Mouse (Mus musculus) lung, embryonic 15.5 days (tissue): ENCODE measurements around the gene Sugt1. TPM values are rescaled to one million over a fixed set of nuclear protein-coding genes. Genes with fewer than 3 reads are reported as not detected.

ENCODE experiments used
- ATAC-seq: fragments of 200-750 bp; cut with Nextera tagmentation; 2 replicates; pipeline ENCODE4 v1.8.0; 2017; ENCODE audit warnings: moderate number of reproducible peaks, borderline replicate concordance; ENCODE audit not compliant: low FRiP score, low TSS enrichment; ENCODE audit errors: extremely low read depth
- H3K27ac ChIP-seq: fragments of 300-500 bp; sonication (generic); 2 replicates; pipeline ENCODE4 v1.5.1; 2015; ENCODE audit warnings: moderate library complexity, mild to moderate bottlenecking, inconsistent platforms
- H3K27me3 ChIP-seq: fragments of 300-500 bp; sonication (generic); 2 replicates; pipeline ENCODE4 v1.6.1; 2015; ENCODE audit warnings: inconsistent platforms
- H3K36me3 ChIP-seq: fragments of 300-500 bp; sonication (generic); 2 replicates; pipeline ENCODE4 v1.6.1; 2015; ENCODE audit warnings: inconsistent platforms
- H3K4me1 ChIP-seq: fragments of 300-500 bp; sonication (generic); 2 replicates; pipeline ENCODE4 v1.6.1; 2015; ENCODE audit warnings: inconsistent platforms
- H3K4me2 ChIP-seq: fragments of 300-500 bp; sonication (generic); 2 replicates; pipeline ENCODE4 v1.6.1; 2015; ENCODE audit warnings: inconsistent platforms, mild to moderate bottlenecking, moderate library complexity
- H3K4me3 ChIP-seq: fragments of 300-500 bp; sonication (generic); 2 replicates; pipeline ENCODE4 v1.5.1; 2015; ENCODE audit warnings: mild to moderate bottlenecking, inconsistent platforms
- H3K9ac ChIP-seq: fragments of 300-500 bp; sonication (generic); 2 replicates; pipeline ENCODE4 v1.6.1; 2015; ENCODE audit warnings: inconsistent platforms
- H3K9me3 ChIP-seq: fragments of 300-500 bp; sonication (generic); 2 replicates; pipeline ENCODE4 v1.6.1; 2016; ENCODE audit warnings: inconsistent platforms
- WGBS: fragments of 180-500 bp; shearing (Covaris S2); methylation state at CpG from one replicate; pipeline ENCODE4 v1.1.7; 2015; 5-methylcytosine and 5-hydroxymethylcytosine counted together
- polyA plus RNA-seq: library from polyadenylated mRNA; unstranded; fragments of >200 nt; fragmentation: Nextera tagmentation; extraction: Ambion mirVana; gene quantifications from 2 replicates; pipeline ENCODE4 v1.2.1, GENCODE M21; 2015

Gene Sugt1
- polyA plus RNA-seq, 1 experiment from 2014 or later, result 127 TPM

DNA sequence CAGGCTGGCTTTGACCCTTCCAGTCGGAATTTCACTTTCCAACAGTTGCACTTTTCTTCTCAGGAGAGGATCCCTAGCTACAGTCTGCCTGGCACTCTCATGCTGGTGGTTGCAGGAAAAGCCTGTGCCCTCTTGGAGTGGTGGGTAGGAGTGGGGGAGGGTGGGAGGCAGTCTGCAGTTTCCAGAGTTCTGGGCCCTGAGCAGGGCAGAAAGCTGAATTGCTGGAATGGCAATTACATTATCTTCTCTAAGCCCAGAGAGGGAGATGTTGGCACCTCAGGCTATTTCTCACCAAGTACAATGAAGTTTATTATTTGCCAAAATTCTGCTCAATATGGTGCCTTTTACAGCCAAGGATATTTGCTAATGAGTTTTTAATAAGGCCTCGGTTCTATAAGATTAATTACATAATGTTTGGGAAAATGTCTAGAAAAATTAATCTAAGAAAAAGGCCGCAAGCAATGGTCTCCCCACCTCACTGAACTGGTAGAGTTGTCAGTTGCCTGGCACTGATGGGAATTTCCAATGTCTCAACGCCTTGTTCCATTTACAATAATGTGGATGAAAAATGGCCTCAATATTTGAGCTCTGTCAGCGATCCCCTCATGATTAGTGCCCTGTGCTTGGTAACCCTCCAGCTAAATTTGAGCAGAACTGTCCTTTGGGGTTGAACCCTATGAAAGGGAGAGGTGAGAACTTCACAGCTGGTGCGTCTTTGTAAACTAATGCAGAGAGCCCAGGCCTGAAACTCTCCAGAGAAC, 71.4 kb downstream of the Sugt1 start:
- Histone ChIP-seq H3K27me3 (no peaks in the 10 kb centered on the region), H3K36me3 (no peaks in the 10 kb centered on the region), H3K9ac (no peak overlapping the region), H3K9me3 (no peaks in the 10 kb centered on the region), H3K4me1 (0 out of 2 replicates have a peak, but pooled peaks cover 3% of the 10 kb centered on the region), H3K27ac (no peak overlapping the region), H3K4me3 (no peak overlapping the region), H3K4me2 (no peak overlapping the region)
- no peak for ATAC-seq
- 76% methylated on average over 6 of the region's 6 CpGs for WGBS

DNA sequence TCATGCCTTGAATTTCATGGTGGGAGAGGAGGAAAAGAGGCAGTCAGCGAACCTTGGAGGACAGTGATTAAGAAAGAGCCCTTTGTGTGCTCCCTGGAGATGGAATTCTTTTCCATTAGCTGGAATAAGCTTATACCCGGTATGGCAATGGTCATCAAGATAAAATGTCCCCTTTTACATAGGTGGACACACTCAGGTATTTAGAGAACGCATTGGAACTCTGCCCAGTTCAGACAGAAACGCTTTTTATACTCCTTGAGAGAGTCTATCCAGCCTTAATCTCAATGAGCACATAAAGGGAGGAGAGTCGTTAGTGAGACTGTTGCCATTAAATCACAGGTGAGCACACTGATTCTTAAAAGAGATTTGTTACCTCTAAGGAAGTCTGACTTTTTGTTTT, 73.0 kb downstream of the Sugt1 start:
- Histone ChIP-seq H3K27me3 (no peaks in the 10 kb centered on the region), H3K9me3 (no peaks in the 10 kb centered on the region), H3K4me2 (peak overlapping the region; percentile 56), H3K4me1 (0 out of 2 replicates have a peak, but pooled peaks cover 3% of the 10 kb centered on the region), H3K36me3 (no peaks in the 10 kb centered on the region), H3K9ac (no peak overlapping the region), H3K27ac (peak overlapping the region; percentile 72), H3K4me3 (no peak overlapping the region)
- ATAC-seq, result peak; percentile 78; the same call in 1 of the 2 replicates
- 39% methylated on average over 5 of the region's 5 CpGs for WGBS

DNA sequence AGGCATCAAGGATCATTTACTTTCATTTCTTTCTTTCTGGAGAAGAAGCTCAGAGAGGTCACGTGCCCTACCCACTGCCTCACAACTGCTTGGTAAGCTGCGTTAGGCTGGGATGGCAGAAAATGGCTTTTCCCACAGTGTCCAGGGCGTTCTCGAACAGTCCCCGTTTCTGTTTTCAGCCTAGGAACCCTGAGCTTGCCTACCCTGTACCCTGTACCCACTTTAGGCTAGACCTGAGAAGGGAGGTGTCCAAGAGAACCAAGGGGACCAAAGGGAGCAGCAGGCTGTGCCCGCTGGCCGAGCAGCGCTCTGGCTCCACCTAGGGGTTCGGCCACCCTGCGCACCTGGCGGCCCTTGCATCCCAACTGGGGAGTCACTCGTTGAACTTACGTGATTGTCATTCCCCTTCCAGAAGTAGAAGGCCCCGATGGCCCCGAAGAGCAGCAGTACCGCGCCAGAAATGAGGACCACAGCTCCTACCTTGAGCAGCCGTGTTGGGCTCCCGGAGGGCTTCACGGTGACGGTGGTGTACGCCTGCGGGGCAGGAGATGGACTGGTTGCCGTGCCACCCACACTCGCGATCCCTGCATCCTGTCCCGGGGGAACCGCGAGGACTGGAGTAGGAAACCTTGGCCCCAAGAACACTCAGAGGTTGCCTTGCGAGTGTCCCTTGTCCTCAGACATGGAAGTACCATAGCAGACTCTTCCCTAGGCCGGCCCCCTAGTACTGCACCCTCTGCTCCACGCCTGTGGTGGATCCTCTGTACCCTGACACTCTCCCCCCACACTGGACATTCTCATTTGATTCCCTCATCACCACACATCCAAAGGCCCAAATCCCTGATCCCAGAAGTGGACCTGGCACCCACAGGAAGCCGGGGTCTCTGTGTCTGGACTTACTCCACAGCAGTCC, 73.8 kb downstream of the Sugt1 start:
- H3K4me1 ChIP-seq, result 0 out of 2 replicates have a peak, but pooled peaks cover 3% of the 10 kb centered on the region
- no peaks in the 10 kb centered on the region for H3K27me3 ChIP-seq
- ATAC-seq, result peak; percentile 79
- WGBS, result 15% methylated on average over 33 of the region's 33 CpGs
- no peaks in the 10 kb centered on the region for H3K36me3 ChIP-seq
- peak overlapping the region; percentile 72 for H3K27ac ChIP-seq
- no peaks in the 10 kb centered on the region for H3K9me3 ChIP-seq
- peak overlapping the region; percentile 56 for H3K4me2 ChIP-seq
- peak overlapping the region; percentile 32 for H3K4me3 ChIP-seq
- no peak overlapping the region for H3K9ac ChIP-seq

DNA sequence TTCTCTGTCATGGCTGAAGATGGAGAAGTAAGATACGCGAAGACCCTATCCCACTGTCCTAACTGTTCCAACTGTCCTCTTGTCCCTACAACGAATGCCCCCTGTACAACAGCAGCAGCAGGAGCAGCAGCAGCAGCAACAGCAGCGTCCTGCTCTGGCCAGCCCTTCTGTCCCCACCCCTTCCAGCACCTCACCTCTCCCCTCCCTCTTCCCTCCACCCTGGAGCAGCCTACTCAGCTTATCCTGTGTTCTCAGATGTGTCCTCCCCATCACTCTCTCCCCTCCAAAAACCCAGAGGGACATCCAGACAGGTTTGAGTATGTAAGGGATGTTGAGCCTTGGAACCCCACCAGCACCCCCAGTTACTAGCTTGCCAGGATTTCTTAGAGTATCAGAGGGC, 74.5 kb downstream of the Sugt1 start, which contains the start of gene Cnmd:
Gene Cnmd (minus strand): TSS at position 170 of the 400 bp plus-strand sequence.
- H3K27ac ChIP-seq, result peak within 1 kb of the TSS; percentile 72
- peak within 1 kb of the TSS; percentile 32 for H3K4me3 ChIP-seq
- H3K9me3 ChIP-seq, result no peaks in the 10 kb centered on the region
- peak within 1 kb of the TSS; percentile 56 for H3K4me2 ChIP-seq
- H3K4me1 ChIP-seq, result 0 out of 2 replicates have a peak, but pooled peaks cover 3% of the 10 kb centered on the region
- ATAC-seq, result no peak
- no peak within 1 kb of the TSS for H3K9ac ChIP-seq
- no peaks in the 10 kb centered on the region for H3K36me3 ChIP-seq
- WGBS, result 65% methylated on average over 4 of the region's 4 CpGs
- H3K27me3 ChIP-seq, result no peaks in the 10 kb centered on the region

DNA sequence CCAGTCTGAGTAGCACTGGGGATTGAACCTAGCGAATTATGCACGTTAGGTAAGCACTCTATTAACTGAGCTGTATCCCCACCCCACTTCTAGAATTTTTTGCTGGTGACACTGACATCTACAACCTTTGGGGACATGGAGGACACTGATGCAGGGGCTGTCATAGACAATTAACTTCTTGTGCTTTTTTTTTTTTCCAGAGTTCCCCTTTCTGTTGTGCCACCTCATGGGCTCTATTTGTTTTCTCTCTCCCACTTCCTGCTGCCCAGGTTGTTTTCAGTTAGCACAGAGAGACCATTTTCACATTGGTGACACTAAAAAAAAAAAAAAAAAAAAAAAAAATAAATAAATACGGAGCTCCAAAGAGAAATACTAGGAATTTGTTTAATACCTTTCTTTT, 83.5 kb downstream of the Sugt1 start:
- no peaks in the 10 kb centered on the region for H3K4me1 ChIP-seq
- WGBS, result 90% methylated on average over 3 of the region's 3 CpGs
- no peak overlapping the region for H3K27ac ChIP-seq
- H3K36me3 ChIP-seq, result no peaks in the 10 kb centered on the region
- no peaks in the 10 kb centered on the region for H3K27me3 ChIP-seq
- H3K9ac ChIP-seq, result no peak overlapping the region
- H3K4me2 ChIP-seq, result no peak overlapping the region
- no peaks in the 10 kb centered on the region for H3K9me3 ChIP-seq
- no peak for ATAC-seq
- no peak overlapping the region for H3K4me3 ChIP-seq

DNA sequence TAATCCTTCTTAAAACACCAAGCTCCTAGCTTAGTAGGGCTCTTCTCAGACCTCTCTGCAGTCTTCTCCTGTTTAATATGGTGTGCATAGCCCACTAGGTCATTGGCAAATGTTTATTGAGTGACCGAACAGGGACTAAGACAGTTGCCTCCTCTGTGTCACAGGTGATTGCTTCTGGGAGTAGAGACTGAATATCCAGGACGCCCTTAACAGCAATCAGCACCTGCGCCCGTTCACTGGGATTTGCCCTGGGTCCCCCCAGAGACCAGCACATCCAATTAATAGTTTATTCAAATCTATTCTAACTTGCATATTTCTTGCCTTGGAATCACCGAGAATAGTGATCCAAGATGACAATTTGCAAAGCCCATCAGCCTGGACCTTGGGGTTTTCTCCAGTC, 85.1 kb downstream of the Sugt1 start:
- WGBS, result 78% methylated on average over 5 of the region's 5 CpGs
- peaks cover 7% of the 10 kb centered on the region; the same call in 1 of the 2 replicates for H3K4me1 ChIP-seq

DNA sequence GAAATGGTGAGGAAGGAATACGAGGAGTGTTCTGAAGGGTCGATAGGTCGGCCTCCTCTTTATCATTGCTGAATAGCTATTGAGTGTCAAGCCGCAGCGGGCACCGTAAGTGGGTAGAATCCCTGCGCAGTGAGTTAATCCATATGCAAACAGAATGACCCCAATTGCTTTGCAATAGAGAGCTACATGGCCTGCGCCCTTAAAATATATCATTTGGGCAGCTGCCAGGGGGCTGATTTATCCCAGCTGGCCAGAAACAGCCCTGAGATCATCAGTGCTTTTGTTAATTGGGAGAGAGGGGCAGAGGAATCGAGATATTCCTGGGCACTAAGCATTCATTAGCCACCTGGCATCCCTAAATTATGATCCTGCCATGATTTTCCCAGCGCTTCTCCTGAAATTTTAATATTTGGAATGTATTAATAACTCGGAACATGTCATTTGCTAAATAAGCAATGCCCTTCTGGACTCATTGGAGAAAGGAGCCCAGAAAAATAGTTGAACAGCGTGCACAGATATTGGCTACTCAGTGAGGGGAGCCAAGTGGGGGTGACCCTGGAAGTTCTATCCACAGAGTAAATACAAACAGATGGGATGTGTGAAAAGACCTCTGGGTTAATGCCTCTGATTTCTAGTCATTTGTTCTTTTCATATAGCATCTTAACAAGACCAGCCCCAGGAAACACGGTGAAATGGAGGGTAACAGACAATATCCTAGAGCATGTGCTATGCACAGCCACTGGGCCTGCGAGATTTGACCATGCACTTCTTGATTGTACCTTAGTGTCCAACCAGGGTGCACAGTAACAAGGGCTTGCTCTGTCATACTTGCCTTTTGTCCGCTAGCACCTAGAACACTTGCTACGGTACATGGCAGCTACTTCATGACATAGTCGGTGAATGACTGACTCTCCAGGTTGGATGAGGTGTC, 85.9 kb downstream of the Sugt1 start:
- no peak for ATAC-seq
- H3K27me3 ChIP-seq, result no peaks in the 10 kb centered on the region
- no peak overlapping the region for H3K4me2 ChIP-seq
- H3K36me3 ChIP-seq, result no peaks in the 10 kb centered on the region
- H3K4me1 ChIP-seq, result peaks cover 10% of the 10 kb centered on the region; the same call in 1 of the 2 replicates
- H3K4me3 ChIP-seq, result no peak overlapping the region
- no peak overlapping the region for H3K27ac ChIP-seq
- H3K9me3 ChIP-seq, result no peaks in the 10 kb centered on the region
- H3K9ac ChIP-seq, result no peak overlapping the region
- 63% methylated on average over 17 of the region's 17 CpGs for WGBS

More for the DNA sequence above, 85.1 kb downstream of the Sugt1 start:
- no peaks in the 10 kb centered on the region for H3K9me3 ChIP-seq
- no peaks in the 10 kb centered on the region for H3K27me3 ChIP-seq
- H3K9ac ChIP-seq, result no peak overlapping the region
- H3K36me3 ChIP-seq, result no peaks in the 10 kb centered on the region
- H3K4me2 ChIP-seq, result no peak overlapping the region
- H3K4me3 ChIP-seq, result no peak overlapping the region
- no peak for ATAC-seq
- H3K27ac ChIP-seq, result no peak overlapping the region

DNA sequence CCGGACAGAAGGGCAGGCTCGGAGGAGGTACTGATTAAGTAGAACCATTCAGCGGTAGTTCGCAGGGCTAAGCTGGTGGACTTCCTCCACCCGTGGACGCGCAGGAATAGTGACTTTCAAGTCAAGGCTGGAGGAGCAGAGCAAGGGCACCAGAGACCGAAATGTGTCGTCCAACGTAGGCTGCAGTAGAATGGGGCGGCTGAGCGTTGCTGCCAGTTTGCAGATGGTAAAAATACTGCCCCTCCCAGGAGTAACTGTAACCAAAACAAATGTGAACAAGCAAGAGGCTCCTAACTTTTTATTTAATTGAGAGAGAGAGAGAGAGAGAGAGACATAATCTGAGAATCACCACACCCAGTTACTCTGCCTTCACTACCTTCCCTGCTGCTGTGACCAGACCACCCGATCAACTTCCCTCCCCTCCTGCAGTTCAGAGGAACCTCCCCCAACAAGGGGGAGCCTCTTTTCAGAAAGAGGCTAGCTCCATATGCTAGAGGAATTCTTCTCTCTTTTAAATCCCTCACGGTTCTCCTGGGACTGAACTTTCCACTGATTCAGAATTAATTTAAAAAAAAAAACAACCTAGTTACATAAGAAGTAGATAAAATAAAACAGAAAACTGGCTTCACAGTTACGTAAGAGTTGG, 89.7 kb downstream of the Sugt1 start:
- no peak overlapping the region for H3K4me3 ChIP-seq
- no peaks in the 10 kb centered on the region for H3K27me3 ChIP-seq
- peaks cover 10% of the 10 kb centered on the region; the same call in 1 of the 2 replicates for H3K4me1 ChIP-seq
- no peak for ATAC-seq
- peak overlapping the region; percentile 20; the same call in 1 of the 2 replicates for H3K4me2 ChIP-seq
- WGBS, result 46% methylated on average over 15 of the region's 15 CpGs
- H3K9ac ChIP-seq, result no peak overlapping the region
- H3K9me3 ChIP-seq, result no peaks in the 10 kb centered on the region
- H3K36me3 ChIP-seq, result no peaks in the 10 kb centered on the region
- no peak overlapping the region for H3K27ac ChIP-seq

DNA sequence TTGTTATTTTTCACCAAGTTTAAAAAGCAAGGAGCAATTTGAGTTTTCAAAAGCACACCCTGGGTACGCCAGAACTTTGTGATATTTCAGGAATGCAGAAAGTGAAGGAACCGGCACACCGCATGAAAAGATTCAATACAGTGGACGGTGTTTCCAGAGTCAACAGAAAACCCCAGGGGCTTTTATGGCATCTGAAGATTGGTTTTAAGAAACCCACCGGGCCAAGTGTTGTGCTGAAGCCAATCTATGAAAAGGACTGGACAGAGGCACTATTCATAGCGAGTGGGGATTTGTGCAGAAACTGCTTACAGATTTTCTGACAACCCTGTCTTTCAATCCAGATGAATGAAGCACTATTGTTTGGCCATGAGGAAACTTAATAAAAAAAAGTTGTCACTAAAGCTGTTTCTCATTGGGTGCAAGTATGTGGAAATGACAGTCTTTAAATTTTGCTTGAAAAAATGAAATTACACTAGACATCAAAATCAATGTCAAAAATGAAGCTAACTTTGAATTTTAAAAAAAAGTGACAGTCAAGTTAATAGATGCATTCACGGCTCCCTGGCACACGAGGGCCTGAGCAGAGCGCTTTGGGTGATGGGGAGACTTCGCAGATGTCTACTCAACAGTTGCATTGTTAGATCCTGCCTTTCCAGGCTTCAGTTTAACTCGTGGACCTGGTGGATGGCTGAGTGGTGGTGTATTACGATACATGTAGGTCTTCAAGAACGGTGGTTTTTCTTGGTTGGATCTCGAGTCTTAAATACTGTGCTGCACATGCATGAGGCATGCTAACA, 90.6 kb downstream of the Sugt1 start:
- Histone ChIP-seq H3K4me1 (peaks cover 10% of the 10 kb centered on the region; the same call in 1 of the 2 replicates), H3K27ac (no peak overlapping the region), H3K27me3 (no peaks in the 10 kb centered on the region), H3K9ac (no peak overlapping the region), H3K9me3 (no peaks in the 10 kb centered on the region), H3K36me3 (no peaks in the 10 kb centered on the region), H3K4me3 (no peak overlapping the region), H3K4me2 (no peak overlapping the region; the same call in 1 of the 2 replicates)
- WGBS, result 53% methylated on average over 14 of the region's 14 CpGs
- no peak for ATAC-seq

DNA sequence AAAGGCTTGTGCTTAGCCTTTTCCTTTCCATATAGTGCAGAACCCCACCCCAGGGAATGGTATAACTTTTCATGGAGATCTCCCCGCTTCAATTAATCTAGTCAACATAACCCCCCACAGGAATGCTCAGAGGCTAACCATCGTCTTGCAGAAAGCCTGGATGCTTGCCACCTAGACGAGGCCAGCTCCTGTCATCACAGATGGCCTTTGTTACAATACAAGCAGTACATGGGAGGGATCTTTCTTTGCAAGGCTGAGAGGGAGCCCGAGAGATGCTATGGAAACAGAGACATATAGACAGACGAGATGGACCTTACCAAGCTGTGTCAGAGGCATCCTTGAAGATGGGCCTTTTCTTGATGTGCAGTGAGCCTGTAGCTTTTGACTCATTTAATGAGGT, 93.2 kb downstream of the Sugt1 start:
- WGBS, result 38% methylated on average over 5 of the region's 5 CpGs
- no peak for ATAC-seq
- H3K9me3 ChIP-seq, result no peaks in the 10 kb centered on the region

More for the DNA sequence above, 93.2 kb downstream of the Sugt1 start:
- Histone ChIP-seq H3K4me3 (no peak overlapping the region), H3K4me2 (no peak overlapping the region), H3K36me3 (no peaks in the 10 kb centered on the region), H3K27ac (no peak overlapping the region), H3K9ac (no peak overlapping the region), H3K27me3 (no peaks in the 10 kb centered on the region), H3K4me1 (peaks cover 10% of the 10 kb centered on the region; the same call in 1 of the 2 replicates)
